Mouse (Mus musculus) midbrain, embryonic 10.5 days (tissue): ENCODE results near the gene Olfr12. TPM values are rescaled to one million over a fixed set of nuclear protein-coding genes. Genes with fewer than 3 reads are reported as not detected.

Experiments
- DNase-seq: peaks from one replicate; pipeline ENCODE4 v3.0.0-alpha.2; 2017; ENCODE audit warnings: low spot score
- H3K27ac ChIP-seq: fragments of 300-500 bp; sonication (generic); replicated peaks from 2 replicates; pipeline ENCODE4 v1.5.1; 2016; ENCODE audit warnings: mild to moderate bottlenecking
- H3K27me3 ChIP-seq: fragments of 300-500 bp; sonication (generic); 2 replicates; pipeline ENCODE4 v1.6.1; 2016; ENCODE audit warnings: low read depth, mild to moderate bottlenecking; ENCODE audit not compliant: poor library complexity, severe bottlenecking
- H3K36me3 ChIP-seq: fragments of 300-500 bp; sonication (generic); 2 replicates; pipeline ENCODE4 v1.6.1; 2016; ENCODE audit warnings: mild to moderate bottlenecking, moderate library complexity
- H3K4me1 ChIP-seq: fragments of 300-500 bp; sonication (generic); 2 replicates; pipeline ENCODE4 v1.6.1; 2016
- H3K4me3 ChIP-seq: fragments of 300-500 bp; sonication (generic); 2 replicates; pipeline ENCODE4 v1.5.1; 2016; ENCODE audit warnings: mild to moderate bottlenecking, moderate library complexity
- H3K9me3 ChIP-seq: fragments of 300-500 bp; sonication (generic); replicated peaks from 2 replicates; pipeline ENCODE4 v1.6.1; 2016; ENCODE audit warnings: mild to moderate bottlenecking
- WGBS: fragments of 180-500 bp; shearing (Covaris S2); methylation state at CpG from one replicate; pipeline ENCODE4 v1.1.7; 2016; 5-methylcytosine and 5-hydroxymethylcytosine counted together
- polyA plus RNA-seq: library from polyadenylated mRNA; unstranded; fragments of >200 nt; fragmentation: Nextera tagmentation; extraction: Ambion mirVana; gene quantifications from 2 replicates; pipeline ENCODE4 v1.2.1, GENCODE M21; 2016

The Olfr12 gene
- polyA plus RNA-seq, 1 experiment from 2014 or later: not detected

DNA sequence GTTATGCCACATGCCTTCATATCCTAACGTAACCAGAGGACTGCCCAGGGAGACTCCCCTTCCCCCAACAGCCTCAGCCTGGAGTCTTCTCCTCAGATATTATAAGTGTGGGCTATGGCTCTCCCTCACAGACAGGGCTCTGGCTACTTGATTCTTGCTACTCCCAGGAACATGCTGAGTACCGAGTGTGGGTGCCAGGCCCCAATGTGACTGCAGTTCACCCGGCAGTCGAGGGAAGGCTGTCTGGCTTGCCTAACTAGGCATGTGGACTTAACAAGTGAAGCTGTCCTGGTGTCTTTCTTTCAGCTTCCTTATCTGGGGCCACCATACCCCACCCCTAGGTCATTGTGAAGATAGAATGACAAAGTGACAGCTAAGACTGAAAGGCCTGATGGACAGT, 26.1 kb downstream of the Olfr12 start:
- WGBS: 89% methylated on average over 4 of the region's 4 CpGs
- Histone ChIP-seq H3K36me3 (peaks cover 11% of the 10 kb centered on the region), H3K4me1 (peaks cover 33% of the 10 kb centered on the region), H3K9me3 (no peaks in the 10 kb centered on the region), H3K27ac (no peak overlapping the region), H3K4me3 (no peak overlapping the region), H3K27me3 (peaks cover 6% of the 10 kb centered on the region; the same call in 1 of the 2 replicates)
- DNase-seq: no peak

DNA sequence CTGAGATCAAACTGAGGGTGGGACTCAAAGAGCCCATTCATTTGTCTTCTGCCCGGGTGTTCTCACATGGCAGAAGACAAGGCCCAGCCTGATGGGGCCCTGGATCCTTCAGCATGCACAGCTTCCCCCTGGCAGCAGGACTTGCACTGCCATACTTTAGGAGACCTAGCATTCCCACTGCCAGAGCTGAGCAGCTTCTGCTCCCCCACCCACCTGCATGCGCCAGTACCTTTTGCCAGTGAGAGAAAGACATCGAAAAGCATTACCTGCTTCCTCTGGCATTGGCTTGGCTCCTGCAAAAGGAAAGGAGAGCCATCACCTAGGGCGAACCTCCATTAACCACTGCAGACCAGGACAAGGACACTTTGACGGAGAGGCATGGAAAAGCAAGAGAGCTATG, 27.3 kb downstream of the Olfr12 start:
- peaks cover 6% of the 10 kb centered on the region; the same call in 1 of the 2 replicates for H3K27me3 ChIP-seq
- no peak overlapping the region for H3K4me3 ChIP-seq
- no peak overlapping the region for H3K27ac ChIP-seq
- H3K4me1 ChIP-seq: peaks cover 32% of the 10 kb centered on the region
- 82% methylated on average over 5 of the region's 5 CpGs for WGBS
- H3K9me3 ChIP-seq: no peaks in the 10 kb centered on the region
- 0 out of 2 replicates have a peak, but pooled peaks cover 2% of the 10 kb centered on the region for H3K36me3 ChIP-seq
- no peak for DNase-seq

DNA sequence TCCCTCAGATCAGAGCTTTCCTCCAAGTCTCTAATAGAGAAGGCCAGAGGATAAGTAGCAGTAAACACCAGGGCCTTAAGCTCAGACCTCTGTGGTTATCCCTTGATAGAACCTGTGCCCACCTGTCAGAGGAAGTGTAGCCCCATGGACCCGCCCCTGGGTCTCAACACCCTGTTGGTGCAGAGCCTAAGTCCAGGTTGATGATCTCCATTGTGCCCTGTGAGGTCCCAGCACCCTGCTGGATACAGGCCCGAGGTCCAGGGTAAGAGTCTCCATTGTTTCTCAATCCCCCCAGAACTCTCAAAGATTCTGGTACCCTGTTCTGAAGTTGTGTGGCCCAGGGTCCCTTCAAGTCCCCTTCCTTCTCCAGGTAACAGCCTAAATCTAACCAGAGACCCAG, 28.5 kb downstream of the Olfr12 start:
- 67% methylated on average over 2 of the region's 2 CpGs for WGBS
- H3K27me3 ChIP-seq: peaks cover 6% of the 10 kb centered on the region; the same call in 1 of the 2 replicates
- H3K36me3 ChIP-seq: no peaks in the 10 kb centered on the region
- DNase-seq: no peak
- no peak overlapping the region for H3K27ac ChIP-seq
- no peak overlapping the region for H3K4me3 ChIP-seq
- H3K4me1 ChIP-seq: peaks cover 20% of the 10 kb centered on the region
- no peaks in the 10 kb centered on the region for H3K9me3 ChIP-seq

DNA sequence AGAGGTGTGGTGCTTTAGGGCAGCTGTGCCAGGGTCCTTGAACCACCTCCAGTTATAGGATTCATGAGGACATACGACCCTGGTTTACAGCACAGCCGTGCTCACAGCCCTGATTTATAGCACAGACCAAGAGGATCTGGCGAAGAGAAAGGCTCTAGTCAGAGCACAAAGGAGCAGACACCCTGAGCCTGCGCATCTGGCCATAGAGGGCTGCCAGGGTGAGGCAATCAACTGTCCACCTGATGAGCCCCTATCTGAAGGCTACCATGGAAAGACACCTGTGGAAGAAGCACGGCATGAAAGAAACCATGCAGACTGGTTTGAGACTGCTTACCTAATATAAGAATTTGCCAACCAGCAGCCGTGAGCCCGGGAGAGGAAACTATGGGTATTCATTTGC, 29.0 kb downstream of the Olfr12 start:
- no peak overlapping the region for H3K27ac ChIP-seq
- H3K4me3 ChIP-seq: no peak overlapping the region
- H3K36me3 ChIP-seq: no peaks in the 10 kb centered on the region
- no peaks in the 10 kb centered on the region for H3K9me3 ChIP-seq
- DNase-seq: no peak
- whole genome bisulfite sequencing: 83% methylated on average over 7 of the region's 7 CpGs
- H3K4me1 ChIP-seq: peaks cover 22% of the 10 kb centered on the region
- H3K27me3 ChIP-seq: peaks cover 6% of the 10 kb centered on the region; the same call in 1 of the 2 replicates

DNA sequence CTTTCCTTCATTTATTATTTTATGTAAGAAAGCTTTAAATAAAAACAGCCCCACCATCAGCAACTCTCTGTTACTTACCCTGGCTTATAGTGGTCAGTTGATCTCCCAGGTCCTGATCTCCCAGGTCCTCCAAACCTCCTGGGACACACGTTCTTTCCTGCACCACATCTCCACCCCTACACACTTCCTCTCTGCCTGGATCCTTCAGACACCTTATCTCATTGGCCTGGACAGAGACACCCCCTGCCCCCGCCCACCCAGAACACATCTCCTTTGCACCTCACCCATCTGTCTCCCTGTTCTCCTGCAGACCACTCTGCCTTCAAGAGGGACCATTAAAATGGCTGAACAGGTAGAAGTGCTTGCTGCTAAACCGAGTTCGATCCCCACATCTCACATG, 29.4 kb downstream of the Olfr12 start:
- no peaks in the 10 kb centered on the region for H3K36me3 ChIP-seq
- H3K4me3 ChIP-seq: no peak overlapping the region
- no peak overlapping the region for H3K27ac ChIP-seq
- 85% methylated on average over 4 of the region's 4 CpGs for WGBS
- H3K27me3 ChIP-seq: peaks cover 6% of the 10 kb centered on the region; the same call in 1 of the 2 replicates
- no peaks in the 10 kb centered on the region for H3K9me3 ChIP-seq
- no peak for DNase-seq
- H3K4me1 ChIP-seq: peaks cover 24% of the 10 kb centered on the region

DNA sequence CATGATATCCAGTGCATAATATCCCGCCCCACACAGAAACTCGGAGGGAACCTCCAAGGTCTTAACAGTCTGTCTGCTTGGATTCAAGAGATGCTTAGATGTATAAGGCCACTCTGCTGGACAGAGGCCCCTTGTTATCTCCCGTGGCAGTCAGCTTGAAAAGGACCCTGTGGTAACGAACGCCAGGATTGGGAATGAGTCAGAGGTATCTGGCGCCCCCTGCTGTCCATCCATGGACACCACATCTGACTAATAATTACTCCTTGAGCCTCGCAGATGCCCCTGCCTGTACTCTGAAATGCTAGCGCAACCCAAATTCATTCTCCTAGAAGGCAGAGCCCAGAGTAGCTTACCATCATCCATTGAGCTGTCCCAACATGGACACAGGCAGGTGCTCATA, 30.2 kb downstream of the Olfr12 start:
- Histone ChIP-seq H3K27ac (0 out of 2 replicates have a peak overlapping the region, but pooled peaks have one; percentile 9), H3K4me3 (no peak overlapping the region), H3K4me1 (peaks cover 17% of the 10 kb centered on the region), H3K36me3 (no peaks in the 10 kb centered on the region), H3K9me3 (no peaks in the 10 kb centered on the region), H3K27me3 (peaks cover 6% of the 10 kb centered on the region; the same call in 1 of the 2 replicates)
- peak; percentile 85 for DNase-seq
- WGBS: 12% methylated on average over 8 of the region's 8 CpGs

DNA sequence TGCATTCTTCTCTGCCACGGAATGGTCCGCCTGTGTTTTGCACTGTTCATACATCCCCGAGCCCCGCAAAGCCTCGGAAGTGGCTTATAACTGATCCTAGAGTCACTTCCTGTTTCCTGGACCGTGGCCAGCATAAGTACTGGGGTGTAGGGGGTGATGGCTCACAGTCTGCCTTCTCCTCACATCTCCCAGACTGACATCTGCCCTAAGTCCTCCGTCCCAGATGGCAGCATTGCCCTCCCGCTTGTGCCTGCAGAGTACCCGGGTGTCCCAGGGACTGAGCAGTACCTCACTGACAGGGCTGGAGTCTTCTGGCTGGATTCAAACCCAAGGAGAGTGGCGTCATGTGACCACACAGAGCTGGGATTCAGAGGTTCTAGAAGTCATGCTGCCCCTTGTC, 30.6 kb downstream of the Olfr12 start:
- peaks cover 6% of the 10 kb centered on the region; the same call in 1 of the 2 replicates for H3K27me3 ChIP-seq
- no peaks in the 10 kb centered on the region for H3K36me3 ChIP-seq
- H3K4me1 ChIP-seq: peaks cover 16% of the 10 kb centered on the region
- no peak overlapping the region for H3K4me3 ChIP-seq
- H3K9me3 ChIP-seq: no peaks in the 10 kb centered on the region
- DNase-seq: no peak
- 0 out of 2 replicates have a peak overlapping the region, but pooled peaks have one; percentile 9 for H3K27ac ChIP-seq
- 55% methylated on average over 10 of the region's 10 CpGs for WGBS

DNA sequence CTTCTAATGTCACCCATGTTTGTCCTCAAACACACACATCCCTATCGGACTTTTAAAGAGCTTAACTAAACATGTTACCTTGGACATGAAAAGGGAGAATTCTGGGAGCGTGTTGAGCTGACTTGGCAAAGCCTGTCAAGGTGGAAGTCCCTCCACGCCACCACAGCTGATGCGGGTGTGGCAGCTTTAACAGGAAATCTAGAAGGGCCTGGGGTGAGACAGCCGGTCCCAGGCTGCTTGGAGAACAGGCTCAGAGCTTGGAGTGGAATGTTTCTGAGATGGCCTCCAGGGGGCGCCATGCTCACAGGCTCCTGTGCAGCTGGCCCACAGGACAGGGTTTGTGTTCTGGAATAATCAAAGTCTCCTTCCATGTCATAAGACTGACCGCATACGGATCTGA, 31.1 kb downstream of the Olfr12 start, which contains the start of gene Otos:
Gene Otos, minus strand, starts transcription at position 169 of the 400 bp plus-strand sequence.
- DNase-seq: peak; percentile 80
- peaks cover 6% of the 10 kb centered on the region; the same call in 1 of the 2 replicates for H3K27me3 ChIP-seq
- no peak within 1 kb of the TSS for H3K4me3 ChIP-seq
- peaks cover 16% of the 10 kb centered on the region for H3K4me1 ChIP-seq
- 0 out of 2 replicates have a peak within 1 kb of the TSS, but pooled peaks have one; percentile 9 for H3K27ac ChIP-seq
- WGBS: 29% methylated on average over 8 of the region's 8 CpGs
- no peaks in the 10 kb centered on the region for H3K36me3 ChIP-seq
- H3K9me3 ChIP-seq: no peaks in the 10 kb centered on the region

DNA sequence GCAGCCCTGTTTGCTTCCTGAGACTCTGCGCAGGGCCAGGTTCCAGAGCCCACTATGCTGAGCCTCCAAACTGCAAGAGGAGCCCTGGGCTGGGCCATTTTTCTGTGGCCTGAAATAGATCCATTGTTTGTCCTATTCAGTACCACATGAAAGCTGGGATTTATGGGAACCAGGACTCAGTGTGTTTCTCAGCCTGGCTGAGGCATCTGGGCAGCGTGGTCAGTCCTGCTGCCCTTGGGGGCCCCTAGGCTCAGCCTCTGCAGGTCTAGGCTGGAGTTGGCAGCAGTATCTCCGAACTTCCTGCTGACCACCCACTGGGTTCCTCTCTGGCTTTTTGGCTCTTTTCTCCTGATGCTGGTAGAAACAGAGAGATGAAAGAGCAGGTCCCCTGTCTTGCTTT, 33.9 kb downstream of the Olfr12 start:
- Histone ChIP-seq H3K4me1 (peaks cover 16% of the 10 kb centered on the region), H3K9me3 (no peaks in the 10 kb centered on the region), H3K27me3 (peaks cover 6% of the 10 kb centered on the region; the same call in 1 of the 2 replicates), H3K4me3 (no peak overlapping the region), H3K36me3 (no peaks in the 10 kb centered on the region), H3K27ac (no peak overlapping the region)
- 74% methylated on average over 3 of the region's 3 CpGs for WGBS
- no peak for DNase-seq

DNA sequence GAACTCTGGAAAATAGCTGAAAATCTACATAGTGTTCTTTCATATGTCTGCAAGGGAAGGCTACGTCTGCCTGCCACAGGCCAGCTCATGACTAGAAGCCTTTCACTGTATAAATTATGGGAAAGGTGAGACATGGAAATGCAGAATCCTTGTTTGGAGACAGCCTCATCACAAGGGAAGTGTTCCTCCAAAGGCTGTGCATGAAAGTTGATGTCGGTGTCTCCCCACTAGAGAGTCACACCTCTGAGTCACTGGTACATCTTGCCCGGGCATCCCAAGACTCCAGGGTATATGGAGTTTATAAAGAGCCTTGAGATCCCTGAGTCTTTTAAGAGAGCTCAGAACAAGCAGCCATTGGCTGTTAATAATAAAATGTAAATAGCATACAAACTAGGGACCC, 35.6 kb downstream of the Olfr12 start:
- Histone ChIP-seq H3K9me3 (no peaks in the 10 kb centered on the region), H3K36me3 (no peaks in the 10 kb centered on the region), H3K27ac (no peak overlapping the region), H3K4me1 (peaks cover 9% of the 10 kb centered on the region), H3K4me3 (no peak overlapping the region), H3K27me3 (no peaks in the 10 kb centered on the region)
- 89% methylated on average over 3 of the region's 3 CpGs for WGBS
- no peak for DNase-seq

DNA sequence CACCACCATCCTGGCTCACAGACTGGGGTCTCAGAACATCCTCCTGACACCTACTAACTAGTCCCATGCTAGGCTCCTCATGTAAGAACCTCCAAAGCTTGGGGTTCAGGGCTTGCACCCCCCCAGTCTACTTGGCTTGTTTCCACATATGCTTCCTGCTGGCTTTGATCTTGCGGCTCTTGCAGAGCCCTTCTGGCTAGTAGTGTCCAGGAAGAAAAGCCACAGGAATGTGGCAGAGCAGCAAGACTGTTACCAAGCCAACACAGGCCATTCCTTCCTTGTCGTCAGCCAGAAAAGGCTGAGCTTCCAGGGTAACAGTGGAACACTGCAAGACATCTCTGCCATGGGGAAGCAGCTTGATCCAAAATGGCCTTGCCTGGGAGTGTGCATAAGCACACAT, 37.1 kb downstream of the Olfr12 start:
- WGBS: 68% methylated on average over 2 of the region's 2 CpGs
- H3K9me3 ChIP-seq: no peaks in the 10 kb centered on the region
- H3K4me1 ChIP-seq: peaks cover 8% of the 10 kb centered on the region
- DNase-seq: no peak
- no peak overlapping the region for H3K27ac ChIP-seq
- H3K36me3 ChIP-seq: no peaks in the 10 kb centered on the region
- H3K27me3 ChIP-seq: no peaks in the 10 kb centered on the region
- H3K4me3 ChIP-seq: no peak overlapping the region

DNA sequence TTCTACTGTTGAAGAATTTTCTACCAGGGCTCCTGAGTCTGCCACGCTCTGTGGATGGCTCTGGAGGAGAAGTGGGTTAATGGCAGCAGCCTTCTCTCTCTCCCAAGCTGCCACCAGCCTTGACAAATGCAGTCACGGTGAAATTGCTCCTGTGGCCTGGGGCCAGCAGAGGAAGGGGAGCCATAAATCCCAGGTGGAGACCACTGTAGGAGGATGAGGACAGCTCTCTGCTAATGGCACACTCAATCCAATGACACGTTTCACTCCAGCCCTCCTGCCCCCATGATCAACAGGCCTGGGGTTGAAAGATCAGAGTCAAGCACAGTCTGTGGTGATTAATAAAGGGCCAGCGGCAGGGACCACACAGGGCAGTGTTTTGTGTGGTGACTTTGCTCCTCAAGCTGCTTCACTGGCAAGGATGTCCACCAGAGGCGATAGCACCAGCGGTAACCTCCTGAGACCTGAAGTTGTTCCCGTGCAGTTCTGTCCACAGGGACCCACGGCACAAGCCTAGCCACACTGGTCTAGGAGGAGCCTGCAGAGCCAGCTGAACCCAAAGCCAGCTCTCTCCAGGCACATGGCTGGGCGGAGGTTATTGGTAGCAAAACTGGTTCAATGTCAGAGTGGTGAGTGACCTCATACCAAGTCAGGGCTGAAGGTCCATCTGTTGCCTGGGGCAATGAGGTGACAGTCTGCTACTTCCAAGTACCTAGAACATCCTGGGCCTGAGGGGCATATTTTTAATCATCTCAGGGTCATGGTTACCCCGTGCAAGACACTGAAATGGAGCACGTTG, 39.6 kb downstream of the Olfr12 start:
- H3K4me1 ChIP-seq: no peaks in the 10 kb centered on the region
- H3K27ac ChIP-seq: no peak overlapping the region
- no peak overlapping the region for H3K4me3 ChIP-seq
- no peak for DNase-seq
- H3K36me3 ChIP-seq: no peaks in the 10 kb centered on the region
- H3K9me3 ChIP-seq: no peaks in the 10 kb centered on the region
- WGBS: 84% methylated on average over 11 of the region's 11 CpGs
- H3K27me3 ChIP-seq: no peaks in the 10 kb centered on the region

DNA sequence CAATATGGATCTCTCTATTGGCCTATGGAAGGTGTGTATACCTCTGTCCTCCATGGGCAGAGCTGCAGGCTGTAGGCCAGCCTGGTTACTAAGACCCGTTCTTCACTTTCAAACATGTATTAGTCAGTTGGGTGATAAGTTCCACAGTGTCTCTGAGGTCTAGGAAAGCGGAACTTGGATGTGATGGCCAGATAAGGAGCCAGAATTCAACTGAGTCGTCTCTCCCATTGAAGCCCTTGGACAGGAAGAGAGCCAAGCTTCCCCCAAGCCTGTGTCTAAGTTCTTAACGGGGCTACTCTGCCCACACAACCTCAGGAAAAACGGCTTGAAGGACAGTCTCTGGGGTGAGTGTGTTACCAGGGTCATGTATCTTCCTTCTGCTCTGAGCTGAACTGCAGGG, 41.8 kb downstream of the Olfr12 start:
- WGBS: 80% methylated on average over 5 of the region's 5 CpGs

More for the DNA sequence above, 41.8 kb downstream of the Olfr12 start:
- no peak overlapping the region for H3K27ac ChIP-seq
- H3K36me3 ChIP-seq: no peaks in the 10 kb centered on the region
- H3K4me1 ChIP-seq: no peaks in the 10 kb centered on the region
- H3K27me3 ChIP-seq: no peaks in the 10 kb centered on the region
- no peak overlapping the region for H3K4me3 ChIP-seq
- DNase-seq: no peak
- H3K9me3 ChIP-seq: no peaks in the 10 kb centered on the region
